Mouse (Mus musculus) heart, postnatal 10 days (tissue): ENCODE data around the gene Rpl32. TPM values are rescaled to one million over a fixed set of nuclear protein-coding genes. Genes with fewer than 3 reads are reported as not detected.

Source experiments
- DNase-seq, 2 experiments: peaks; one replicate each; pipeline ENCODE4 v3.0.0; 2021
- intact Hi-C: fragments of 180-260 bp; cut with DNase I; formaldehyde crosslinking; loops from one replicate; pipeline ENCODE4 v1.15.1; 2025
- total RNA-seq, 2 experiments: library from RNA; stranded (reverse); gene quantifications; 2 replicates each; pipeline ENCODE4 v1.2.3; 2021

Gene Rpl32
- total RNA-seq, 2 experiments from 2014 or later = 842 to 867 TPM

- intact Hi-C loops = no loop called here
- DNase-seq = no peak
These were observed 12.9 kb upstream of the Rpl32 start for GRCm38 (mm10) chr6:115821216-115821993.

DNA sequence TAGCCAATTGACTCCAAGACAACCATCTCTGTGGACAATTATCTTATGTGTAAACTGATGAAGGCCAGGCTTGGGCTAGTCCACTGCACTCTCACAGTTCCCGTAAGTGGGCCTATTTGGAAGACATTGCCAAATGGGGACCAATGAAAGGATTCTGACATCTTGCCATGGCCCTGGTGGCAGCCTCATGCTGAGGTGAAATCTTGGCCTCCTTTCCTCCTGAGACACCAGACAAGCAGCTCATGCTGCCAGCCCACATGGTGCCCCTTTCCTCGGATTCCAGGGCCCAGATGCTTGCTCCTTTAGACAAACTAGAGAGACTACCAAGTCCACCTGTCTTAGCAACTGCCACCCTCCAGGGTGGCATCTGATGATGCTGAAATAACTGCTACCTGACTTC, 9.6 kb upstream of the Rpl32 start:
- intact Hi-C loops = no loop called here
- no peak for DNase-seq

- no peak for DNase-seq
- intact Hi-C loops = no loop called here
These were observed 6.5 kb upstream of the Rpl32 start for GRCm38 (mm10) chr6:115815041-115815440.

- DNase-seq = peak; percentile 80 to 82
- intact Hi-C loops = no loop called here
These were observed 5.6 kb upstream of the Rpl32 start for GRCm38 (mm10) chr6:115814104-115814503.

GRCm38 (mm10) chr6:115811606-115812005, 3.1 kb upstream of the Rpl32 start:
- intact Hi-C loops = no loop called here
- no peak for DNase-seq

DNA sequence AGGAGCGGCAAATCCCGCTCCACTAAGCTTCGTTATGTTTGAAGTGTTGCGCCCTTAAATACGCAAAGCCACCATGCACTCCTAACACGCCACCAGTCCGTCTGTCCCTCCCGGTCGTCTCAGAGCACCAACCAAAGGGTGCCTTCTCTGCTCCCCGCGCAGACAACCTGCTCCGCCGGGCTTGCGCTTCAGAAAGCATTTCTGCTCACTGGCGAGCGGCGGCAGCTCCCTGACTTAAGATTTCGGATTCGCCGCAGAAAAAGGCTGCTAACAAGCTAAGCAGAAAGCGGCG, 405 bp downstream of the Rpl32 start:
- intact Hi-C loops = no loop called here

DNA sequence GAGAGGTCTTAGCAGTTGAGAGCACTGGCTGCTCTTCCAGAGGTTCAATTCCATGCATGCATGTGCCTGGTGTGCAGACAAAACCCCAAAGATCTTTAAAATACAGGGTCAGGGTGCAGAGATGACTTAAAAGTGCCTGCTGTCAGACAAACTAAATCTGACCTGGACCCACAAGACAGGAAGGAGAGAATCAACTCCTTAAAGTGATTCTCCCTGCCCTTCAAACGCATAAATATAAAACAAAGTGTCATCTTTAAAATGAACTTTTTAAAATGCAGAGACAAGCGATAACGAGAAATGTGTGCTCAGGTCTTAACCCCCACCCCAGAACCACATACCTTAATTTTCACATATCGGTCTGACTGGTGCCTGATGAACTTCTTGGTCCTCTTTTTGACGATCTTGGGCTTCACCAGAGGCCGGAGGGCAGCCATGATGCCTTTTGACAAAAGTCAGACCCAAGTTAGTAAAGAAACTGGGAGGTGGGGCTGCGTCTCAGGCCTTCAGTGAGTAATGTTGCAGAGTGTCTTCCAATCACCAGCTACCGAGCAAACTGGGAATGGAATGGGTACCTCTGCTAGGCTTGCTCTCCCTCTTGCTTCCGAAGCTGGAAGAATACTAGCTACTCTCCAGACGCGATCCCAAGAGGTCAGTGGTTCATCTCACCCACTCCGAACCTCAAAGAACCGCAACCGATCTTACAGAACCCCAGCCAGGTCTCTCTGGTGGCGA, 917 bp downstream of the Rpl32 start:
- intact Hi-C loops = no loop called here
- no peak for DNase-seq

More for the DNA sequence above, 405 bp downstream of the Rpl32 start:
- DNase-seq = no peak

DNA sequence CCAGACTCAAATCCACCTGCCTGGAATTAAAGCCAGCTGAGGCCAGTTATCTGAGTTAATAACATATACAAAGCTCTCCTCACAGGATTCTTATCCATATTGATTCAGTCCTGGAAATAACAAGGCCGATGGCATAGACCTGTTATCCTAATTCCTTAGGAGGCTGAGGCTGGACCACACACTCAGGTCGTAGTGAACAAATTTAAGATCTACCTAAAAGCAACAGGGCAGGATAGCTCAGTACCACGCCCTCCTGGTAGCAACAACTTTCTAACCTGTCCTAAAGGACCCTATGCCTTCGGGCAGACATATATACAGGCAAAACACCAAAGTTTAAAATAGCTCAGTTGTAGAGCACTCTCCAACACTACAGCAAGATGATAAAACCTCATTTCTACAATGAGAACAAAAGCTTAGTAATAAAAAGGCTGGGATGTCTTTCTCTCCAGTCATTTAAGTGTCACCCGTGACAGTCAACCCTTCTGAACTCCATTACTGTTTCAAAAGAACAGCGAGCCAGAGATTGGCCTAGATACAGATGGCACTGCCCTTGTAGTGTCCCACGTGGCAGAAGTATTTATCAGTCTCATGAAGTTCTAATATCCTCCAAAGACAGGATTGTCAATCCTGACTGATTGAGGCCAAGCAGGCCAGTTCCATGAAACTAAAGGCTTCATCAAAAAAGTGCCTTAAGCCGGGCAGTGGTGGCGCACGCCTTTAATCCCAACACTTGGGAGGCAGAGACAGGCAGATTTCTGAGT, 3.9 kb downstream of the Rpl32 start:
- intact Hi-C loops = loop anchor here (5.0 kb wide), 1 partner anchor 257 kb away; no protein-coding TSS in a partner anchor
- DNase-seq = no peak

- intact Hi-C loops = loop anchor here (2.0 to 5.0 kb wide), 2 partner anchors 77 to 256 kb away; no protein-coding TSS in a partner anchor
- DNase-seq = peak; percentile 83 to 87
These were observed 4.8 kb downstream of the Rpl32 start for GRCm38 (mm10) chr6:115803541-115804382.

GRCm38 (mm10) chr6:115801811-115802210, 6.7 kb downstream of the Rpl32 start:
- intact Hi-C loops = loop anchor here (2.0 to 5.0 kb wide), 2 partner anchors 75 to 255 kb away; no protein-coding TSS in a partner anchor

GRCm38 (mm10) chr6:115792691-115793215, 15.8 kb downstream of the Rpl32 start:
- intact Hi-C loops = no loop called here
- DNase-seq = peak; percentile 56 to 57

More at GRCm38 (mm10) chr6:115801811-115802210, 6.7 kb downstream of the Rpl32 start:
- no peak for DNase-seq

GRCm38 (mm10) chr6:115791842-115792686, 16.5 kb downstream of the Rpl32 start:
- intact Hi-C loops = no loop called here
- DNase-seq = peak; percentile 55 to 56

- DNase-seq = peak; percentile 55 to 58
- intact Hi-C loops = no loop called here
These were observed 17.5 kb downstream of the Rpl32 start for GRCm38 (mm10) chr6:115791016-115791415.

- no peak for DNase-seq
- intact Hi-C loops = no loop called here
These were observed 25.8 kb downstream of the Rpl32 start for GRCm38 (mm10) chr6:115782781-115783180.

DNA sequence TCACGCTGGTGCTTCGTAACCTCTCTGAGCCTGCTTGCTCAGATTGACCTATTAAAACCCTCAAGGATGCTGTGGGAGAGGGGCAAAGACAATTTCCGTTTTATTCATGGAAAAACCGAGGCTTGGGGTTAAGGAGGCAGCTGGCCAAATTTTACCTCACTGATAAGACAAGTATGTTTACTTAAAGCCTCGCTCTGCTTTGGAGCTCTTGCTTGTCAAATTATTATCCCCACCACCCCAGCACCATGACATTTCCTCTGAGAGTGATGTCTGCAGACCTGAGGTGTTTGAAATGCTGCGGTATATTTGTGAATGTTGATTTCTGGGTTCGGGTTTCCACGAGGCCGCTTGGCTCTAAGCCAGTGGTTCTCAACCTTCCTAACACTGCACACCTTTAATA, 32.2 kb downstream of the Rpl32 start:
- intact Hi-C loops = loop anchor here (5.0 kb wide), 1 partner anchor 99 kb away; the partner anchor contains the start of gene Raf1
- peak; percentile 25 to 30 for DNase-seq

- peak; percentile 69 to 77 for DNase-seq
- intact Hi-C loops = loop anchor here (5.0 kb wide), 1 partner anchor 99 kb away; the partner anchor contains the start of gene Raf1
These were observed 32.7 kb downstream of the Rpl32 start for GRCm38 (mm10) chr6:115775838-115776237.

DNA sequence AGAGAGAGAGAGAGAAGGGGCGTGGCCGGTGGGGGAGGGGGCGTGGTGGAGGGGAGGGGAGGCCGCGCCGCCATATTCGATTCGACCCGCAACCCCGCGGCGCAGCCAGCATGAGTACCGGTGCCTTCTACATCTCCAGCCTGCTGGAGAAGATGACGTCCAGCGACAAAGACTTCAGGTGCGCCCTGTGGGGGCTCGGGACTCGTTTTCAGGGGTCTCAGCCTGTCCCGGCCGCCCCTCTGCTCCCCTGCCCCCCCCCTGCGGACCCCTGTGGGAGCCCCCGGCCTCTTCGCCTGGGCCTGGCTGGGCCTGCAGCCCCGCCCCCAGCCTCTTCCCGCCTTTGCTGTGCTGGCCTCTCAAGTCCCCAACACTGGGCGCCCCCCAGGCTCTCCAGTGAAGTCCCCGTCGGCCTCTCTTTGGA, 34.0 kb downstream of the Rpl32 start, which contains the start of gene Cand2:
Gene Cand2 (plus strand): TSS at position 38 of the 421 bp plus-strand sequence.
- peak; percentile 71 to 75 for DNase-seq
- intact Hi-C loops = loop anchor here (5.0 kb wide), 1 partner anchor 167 kb away; no protein-coding TSS in a partner anchor

GRCm38 (mm10) chr6:115773966-115774413, 34.6 kb downstream of the Rpl32 start:
- intact Hi-C loops = loop anchor here (5.0 kb wide), 1 partner anchor 167 kb away; no protein-coding TSS in a partner anchor

More at GRCm38 (mm10) chr6:115773966-115774413, 34.6 kb downstream of the Rpl32 start:
- peak; percentile 57 to 64 for DNase-seq
